Mouse (Mus musculus) frontal cortex, adult (tissue): ENCODE results near the gene Dynlt1b.
A peak's percentile ranks its signal among the peaks of the same experiment; 100 is the strongest.
"Not testable (repeated sequence)": the region's sequence is repeated elsewhere in the genome, so short reads cannot be mapped to it uniquely, and the experiment has no call there.

Source experiments
- ATAC-seq: cut with Nextera tagmentation; 2 replicates; pipeline ENCODE4 v1.9.2; 2017; ENCODE audit warnings: mild to moderate bottlenecking, moderate library complexity, mixed read lengths; ENCODE audit not compliant: low TSS enrichment

Gene Dynlt1b

GRCm38 (mm10) chr17:6422805-6423204, 7.1 kb upstream of the Dynlt1b start:
- ATAC-seq: not testable (repeated sequence)

DNA sequence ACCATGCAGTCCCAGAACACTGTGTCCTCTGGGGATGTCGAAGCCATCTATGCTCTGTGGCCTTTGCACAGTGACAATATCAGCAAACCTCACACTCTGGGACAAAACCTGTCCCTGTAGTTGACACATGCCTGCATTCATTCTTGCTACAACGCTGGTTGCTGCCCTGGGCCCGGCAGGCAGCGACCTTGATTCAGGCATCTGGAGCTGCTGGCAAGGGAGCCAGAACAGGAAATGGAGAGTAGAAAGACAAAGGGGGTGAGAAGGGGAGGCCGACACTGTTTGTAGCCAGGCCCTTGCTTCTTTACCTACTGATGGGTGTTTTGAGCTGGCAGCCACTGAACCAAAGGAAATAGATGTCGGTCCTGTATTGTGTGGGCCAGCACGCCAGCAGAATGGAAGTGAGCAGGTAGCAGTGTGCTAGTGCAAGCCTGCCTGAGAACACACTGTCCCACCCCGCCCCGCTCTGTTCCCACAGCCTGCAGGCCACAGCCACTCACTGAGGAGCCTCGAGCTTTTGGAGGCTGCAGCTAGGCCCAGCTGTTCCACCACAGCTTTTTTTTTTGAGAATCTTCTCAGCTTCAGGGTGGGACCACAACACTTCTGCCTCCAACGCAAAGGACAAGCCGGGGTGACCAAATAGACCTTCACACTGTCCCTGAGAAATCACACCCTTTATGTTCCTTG, 5.5 kb upstream of the Dynlt1b start:
- ATAC-seq: not testable (repeated sequence)

- ATAC-seq: not testable (repeated sequence)
Measured at GRCm38 (mm10) chr17:6425325-6425724, 4.6 kb upstream of the Dynlt1b start.

- ATAC-seq: not testable (repeated sequence)
Measured at GRCm38 (mm10) chr17:6426869-6427268, 3.0 kb upstream of the Dynlt1b start.

GRCm38 (mm10) chr17:6428926-6429325, 986 bp upstream of the Dynlt1b start:
- peak; percentile 60 for ATAC-seq

DNA sequence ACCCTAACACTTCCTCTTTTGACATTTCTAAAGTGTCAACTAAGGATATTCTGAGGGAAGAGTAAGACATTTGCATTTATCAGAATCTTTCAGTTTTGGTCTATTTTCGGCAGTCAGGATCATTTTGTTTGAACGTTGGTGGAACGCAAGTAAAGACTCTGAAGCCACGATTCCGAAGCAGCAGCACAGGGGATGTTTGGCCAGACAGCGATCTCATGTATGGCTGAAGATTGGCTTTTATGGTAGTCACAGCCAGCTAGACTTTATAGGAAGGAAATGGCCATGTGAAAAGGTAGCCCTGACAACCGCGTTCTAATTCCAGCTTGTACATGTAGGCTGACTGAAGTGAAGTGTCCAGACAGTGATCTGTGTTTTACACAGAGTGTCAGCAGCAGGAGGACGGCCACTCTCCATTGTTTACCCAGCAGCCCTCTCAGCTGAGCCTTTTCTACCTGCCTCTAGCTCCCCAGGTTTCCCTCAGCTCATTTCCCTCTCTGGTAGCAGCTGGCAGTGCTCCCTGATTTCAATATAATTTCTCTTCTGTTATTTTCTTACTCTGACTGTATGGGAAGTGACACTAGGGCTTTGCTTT, 594 bp downstream of the Dynlt1b start:
- ATAC-seq: peak; percentile 48

DNA sequence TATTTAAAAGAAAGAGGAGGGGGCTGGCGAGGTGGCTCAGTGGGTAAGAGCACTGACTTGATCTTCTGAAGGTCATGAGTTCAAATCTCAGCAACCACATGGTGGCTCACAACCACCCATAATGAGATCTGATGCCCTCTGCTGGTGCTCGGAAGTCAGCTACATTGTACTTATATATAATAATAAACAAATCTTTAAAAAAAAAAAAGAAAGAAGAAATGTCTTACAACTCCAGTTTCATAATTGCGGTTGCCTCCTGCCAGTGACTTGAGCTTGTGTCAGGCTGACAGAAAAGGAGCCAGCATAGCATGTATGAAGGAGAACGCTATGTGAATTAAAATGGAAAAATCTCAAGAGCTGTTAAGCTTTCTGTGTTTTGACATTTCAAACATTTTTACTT, 2.5 kb downstream of the Dynlt1b start:
- ATAC-seq: not testable (repeated sequence)

DNA sequence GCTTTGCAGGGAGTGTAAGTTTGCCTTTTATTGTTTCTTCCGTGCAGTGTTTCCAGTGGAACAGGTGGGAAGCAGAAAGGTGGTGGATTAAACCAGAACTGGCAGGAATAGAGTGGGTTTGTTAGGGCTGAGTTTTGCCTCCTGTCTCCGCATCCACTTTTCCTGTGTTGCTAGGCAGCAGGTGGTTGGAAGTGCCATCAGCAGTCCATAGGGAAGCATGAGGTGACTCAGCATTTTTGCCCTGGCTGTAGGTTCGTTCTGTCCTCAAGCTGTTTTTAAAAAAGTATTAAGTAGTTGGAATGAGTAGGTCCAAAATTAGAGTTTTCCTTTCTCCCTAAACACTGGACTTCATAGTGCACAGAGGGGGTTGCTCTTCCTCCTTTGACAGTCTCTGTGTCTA, 3.8 kb downstream of the Dynlt1b start:
- ATAC-seq: 0 out of 2 replicates have a peak, but pooled peaks have one; percentile 7

DNA sequence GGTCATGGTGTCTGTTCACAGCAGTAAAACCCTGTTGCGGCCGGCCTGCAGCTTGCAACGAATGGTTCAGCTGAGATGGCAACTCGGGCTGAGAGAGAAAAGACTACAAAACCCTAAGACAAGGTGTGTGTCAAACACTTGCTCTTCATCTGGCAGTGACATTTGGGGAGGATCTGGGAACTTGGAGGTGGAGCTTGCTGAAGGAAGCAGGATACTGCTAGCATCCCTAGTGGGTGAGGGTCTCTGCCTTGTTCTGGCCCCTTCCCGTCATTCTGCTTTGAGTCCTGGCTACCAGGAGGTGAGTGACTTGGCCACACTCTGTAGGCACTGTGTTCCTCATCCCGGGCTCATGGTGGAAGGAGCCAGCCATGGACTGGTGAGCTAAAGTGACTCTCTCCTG, 8.2 kb downstream of the Dynlt1b start:
- ATAC-seq: not testable (repeated sequence)

DNA sequence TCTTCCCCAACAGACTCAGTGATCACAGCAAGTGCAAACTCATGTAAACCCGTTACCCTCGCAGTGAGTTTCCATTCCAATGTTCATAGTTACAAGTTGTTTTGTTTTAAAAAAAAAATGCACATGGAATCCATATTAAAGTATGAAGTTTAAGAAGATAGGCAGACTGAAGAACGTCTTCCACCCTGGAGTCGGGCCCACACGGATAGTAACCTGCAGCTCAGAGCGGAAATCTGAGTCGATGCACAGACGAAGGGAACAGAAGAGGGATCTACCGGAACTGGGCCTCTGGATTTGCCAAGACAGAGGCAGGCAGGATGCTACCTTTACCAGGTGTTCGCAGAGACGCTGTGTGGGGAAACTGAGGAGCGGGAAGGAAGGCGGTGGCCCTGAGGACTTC, 10.0 kb downstream of the Dynlt1b start:
- ATAC-seq: not testable (repeated sequence)

GRCm38 (mm10) chr17:6440493-6441077, 10.7 kb downstream of the Dynlt1b start:
- not testable (repeated sequence) for ATAC-seq

GRCm38 (mm10) chr17:6441254-6441653, 11.3 kb downstream of the Dynlt1b start:
- not testable (repeated sequence) for ATAC-seq

DNA sequence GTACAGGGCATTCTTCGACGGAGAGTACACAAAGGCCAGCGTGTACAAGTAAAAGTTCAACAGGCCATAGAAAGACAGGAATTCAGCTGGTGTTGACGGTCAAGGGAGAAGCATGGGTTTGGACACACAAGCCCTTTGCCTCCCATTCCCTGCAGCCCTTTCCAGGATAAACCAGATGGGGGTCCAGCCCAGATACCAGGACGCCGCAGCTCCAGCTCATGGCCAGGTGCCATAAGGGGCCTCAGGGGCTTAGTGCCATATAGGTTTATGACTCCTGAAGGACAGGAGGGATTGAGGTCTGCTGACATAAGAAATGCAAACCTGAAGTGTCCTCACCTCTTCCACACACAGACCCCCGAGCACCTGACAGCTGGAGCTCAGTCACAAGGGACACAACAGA, 12.6 kb downstream of the Dynlt1b start:
- ATAC-seq: not testable (repeated sequence)

GRCm38 (mm10) chr17:6445794-6446587, 16.1 kb downstream of the Dynlt1b start:
- not testable (repeated sequence) for ATAC-seq

DNA sequence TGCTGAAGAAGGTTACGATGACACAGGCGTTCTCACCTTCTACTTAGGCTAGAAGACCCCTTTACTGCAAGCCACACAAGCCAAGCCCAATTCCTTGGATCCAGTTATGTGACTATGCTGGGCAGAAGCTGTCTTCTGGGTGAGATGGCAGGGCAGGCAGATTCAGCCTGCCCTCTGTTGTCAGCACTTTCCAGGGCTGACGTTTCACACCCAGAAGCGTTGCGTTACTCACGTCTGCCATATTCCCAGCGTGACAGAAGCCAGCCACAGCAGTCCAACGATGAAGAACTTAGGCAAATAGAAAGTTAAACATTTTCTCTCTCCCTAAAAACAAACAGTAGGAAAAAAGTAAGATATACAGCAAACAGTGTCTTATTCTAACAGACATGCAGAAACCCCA, 18.4 kb downstream of the Dynlt1b start:
- ATAC-seq: not testable (repeated sequence)

DNA sequence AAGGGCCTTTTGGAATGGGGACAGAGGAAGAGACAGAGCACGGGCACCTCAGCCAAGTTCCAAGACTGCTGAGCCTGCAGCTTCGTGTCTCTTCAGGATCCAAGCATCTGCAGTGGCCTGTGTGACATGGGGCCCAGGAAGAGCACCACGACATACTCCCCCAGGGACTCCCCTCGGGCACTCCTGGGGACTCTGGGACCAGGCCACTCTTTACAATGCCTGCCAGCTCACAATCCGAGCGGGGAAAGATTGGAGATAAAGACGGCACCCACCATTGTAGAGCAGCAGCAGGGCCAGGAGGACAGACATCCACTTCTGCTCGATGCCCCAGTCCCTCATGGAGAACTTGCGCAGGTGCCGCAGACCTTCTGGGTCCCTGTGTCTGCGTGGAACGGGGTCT, 19.3 kb downstream of the Dynlt1b start:
- ATAC-seq: peak; percentile 39

GRCm38 (mm10) chr17:6451205-6451604, 21.3 kb downstream of the Dynlt1b start:
- not testable (repeated sequence) for ATAC-seq

GRCm38 (mm10) chr17:6452689-6453088, 22.8 kb downstream of the Dynlt1b start:
- ATAC-seq: peak; percentile 55

GRCm38 (mm10) chr17:6454703-6455102, 24.8 kb downstream of the Dynlt1b start:
- not testable (repeated sequence) for ATAC-seq

GRCm38 (mm10) chr17:6455883-6456282, 26.0 kb downstream of the Dynlt1b start:
- not testable (repeated sequence) for ATAC-seq

GRCm38 (mm10) chr17:6456614-6457402, 26.9 kb downstream of the Dynlt1b start:
- not testable (repeated sequence) for ATAC-seq
